Mouse (Mus musculus): ENCODE data around the gene Bola1. TPM values are rescaled to one million over a fixed set of nuclear protein-coding genes. Genes with fewer than 3 reads are reported as not detected.
A peak's percentile ranks its signal among the peaks of the same experiment; 100 is the strongest.

The Bola1 gene
- total and polyA plus RNA-seq, 3 experiments, result 115 to 124 TPM; not detected in 1

GRCm38 (mm10) chr3:96230910-96231757, 11.6 kb upstream of the Bola1 start:
- TF ChIP-seq MAX (IDR thresholded peaks at IDR 0.05; ENCODE audit: low read length) (no peak), TAL1 (IDR thresholded peaks at IDR 0.05; ENCODE audit: low read length) (peak; percentile 79)
- no peak overlapping the region for H3K27ac ChIP-seq (ENCODE audit: control insufficient read depth, low read depth, low read length)
- peak; percentile 60 for DNase-seq (ENCODE audit: low read depth, low spot score)
- no peaks in the 10 kb centered on the region for H3K79me2 ChIP-seq (ENCODE audit: control insufficient read depth, insufficient read depth, low read length, poor library complexity)
- H3K9me3 ChIP-seq (replicated peaks; ENCODE audit: insufficient read depth, low read length), result no peaks in the 10 kb centered on the region
- H3K36me3 ChIP-seq (ENCODE audit: control insufficient read depth in 1 of 2, insufficient read depth in 2 of 2, low read length in 2 of 2), result peaks cover 0 to 25% of the 10 kb centered on the region in 2 experiments; a peak in 2 of 4 replicates
- H3K4me3 ChIP-seq (ENCODE audit: control insufficient read depth in 1 of 2, insufficient read depth in 1 of 2, low read depth in 2 of 2, low read length in 2 of 2), result no peak overlapping the region
- no peaks in the 10 kb centered on the region for H3K27me3 ChIP-seq (ENCODE audit: control insufficient read depth in 1 of 2, insufficient read depth in 2 of 2, low read length in 2 of 2)
- H3K9ac ChIP-seq (ENCODE audit: control insufficient read depth, low read depth, low read length, poor library complexity, severe bottlenecking), result no peak overlapping the region
- peaks cover 11 to 25% of the 10 kb centered on the region in 2 experiments for H3K4me1 ChIP-seq (ENCODE audit: control insufficient read depth in 1 of 2, insufficient read depth in 2 of 2, low read length in 2 of 2)

GRCm38 (mm10) chr3:96230404-96230803, 10.9 kb upstream of the Bola1 start:
- Histone ChIP-seq H3K9ac (ENCODE audit: control insufficient read depth, low read depth, low read length, poor library complexity, severe bottlenecking) (no peak overlapping the region), H3K4me3 (ENCODE audit: control insufficient read depth in 1 of 2, insufficient read depth in 1 of 2, low read depth in 2 of 2, low read length in 2 of 2) (no peak overlapping the region), H3K27me3 (ENCODE audit: control insufficient read depth in 1 of 2, insufficient read depth in 2 of 2, low read length in 2 of 2) (no peaks in the 10 kb centered on the region), H3K4me1 (ENCODE audit: control insufficient read depth in 1 of 2, insufficient read depth in 2 of 2, low read length in 2 of 2) (peaks cover 15 to 32% of the 10 kb centered on the region in 2 experiments), H3K36me3 (ENCODE audit: control insufficient read depth in 1 of 2, insufficient read depth in 2 of 2, low read length in 2 of 2) (peaks cover 0 to 32% of the 10 kb centered on the region in 2 experiments; a peak in 2 of 4 replicates), H3K79me2 (ENCODE audit: control insufficient read depth, insufficient read depth, low read length, poor library complexity) (no peaks in the 10 kb centered on the region), H3K27ac (ENCODE audit: control insufficient read depth, low read depth, low read length) (no peak overlapping the region), H3K9me3 (replicated peaks; ENCODE audit: insufficient read depth, low read length) (no peaks in the 10 kb centered on the region)
- DNase-seq (ENCODE audit: low read depth, low spot score), result peak; percentile 45
- TF ChIP-seq JUND (IDR thresholded peaks at IDR 0.05; ENCODE audit: low read depth, low read length) (no peak), ZMIZ1 (IDR thresholded peaks at IDR 0.05; ENCODE audit: low read depth, low read length) (no peak), ETS1 (IDR thresholded peaks at IDR 0.05; ENCODE audit: low read depth, low read length) (no peak), HCFC1 (IDR thresholded peaks at IDR 0.05; ENCODE audit: low read depth, low read length) (no peak), TAL1 (IDR thresholded peaks at IDR 0.05; ENCODE audit: low read length) (no peak), MAX (IDR thresholded peaks at IDR 0.05; ENCODE audit: low read length) (no peak), GATA1 (IDR thresholded peaks at IDR 0.05; ENCODE audit: low read depth, low read length) (no peak), USF2 (IDR thresholded peaks at IDR 0.05; ENCODE audit: borderline replicate concordance in 1 of 2, insufficient read depth in 1 of 2, low read depth in 1 of 2, low read length in 2 of 2) (no peak), RAD21 (IDR thresholded peaks at IDR 0.05; ENCODE audit: low read depth, low read length) (no peak), E2F4 (IDR thresholded peaks at IDR 0.05; ENCODE audit: borderline replicate concordance, low read depth, low read length) (no peak), EP300 (IDR thresholded peaks at IDR 0.05; ENCODE audit: low read depth in 1 of 2, low read length in 2 of 2) (no peak), CHD1 (IDR thresholded peaks at IDR 0.05; ENCODE audit: low read depth, low read length) (no peak), MAZ (IDR thresholded peaks at IDR 0.05; ENCODE audit: low read depth, low read length) (no peak), SMC3 (IDR thresholded peaks at IDR 0.05; ENCODE audit: low read depth, low read length) (no peak), NRF1 (IDR thresholded peaks at IDR 0.05; ENCODE audit: insufficient read depth, low read depth, low read length, poor library complexity, severe bottlenecking) (no peak), ZKSCAN1 (IDR thresholded peaks at IDR 0.05; ENCODE audit: low read depth, low read length) (no peak), POLR2A (IDR thresholded peaks at IDR 0.05; ENCODE audit: control insufficient read depth in 1 of 2, insufficient read depth in 1 of 2, low read depth in 1 of 2, low read length in 2 of 2, poor library complexity in 1 of 2) (no peak), MXI1 (IDR thresholded peaks at IDR 0.05; ENCODE audit: low read depth, low read length) (no peak), CTCF (IDR thresholded peaks at IDR 0.05 in 2 of 3, conservative IDR thresholded peaks at IDR 0.05 in 1 of 3; ENCODE audit: control insufficient read depth in 1 of 3, insufficient read depth in 1 of 3, low read depth in 2 of 3, low read length in 3 of 3, poor library complexity in 1 of 3, severe bottlenecking in 1 of 3) (no peak)
